In genomic region chr7:89998624-89999006, GRCm38 (mm10) we compare ENCODE assay signal across 8 mouse cellular contexts. TPM values are rescaled to one million over a fixed set of nuclear protein-coding genes. Genes with fewer than 3 reads are reported as not detected.
A peak's percentile ranks its signal among the peaks of the same experiment; 100 is the strongest.
DNase-seq lines count a peak whose midpoint lies in the region; ATAC-seq lines count a peak whose summit lies in the region.

No protein-coding gene starts in this region.

- WGBS in kidney, embryonic 16.5 days: 81% methylated on average over 2 of the region's 2 CpGs
- WGBS in forebrain, embryonic 15.5 days: 80% methylated on average over 2 of the region's 2 CpGs
- WGBS in midbrain, embryonic 14.5 days: 77% methylated on average over 2 of the region's 2 CpGs

- H3K9ac ChIP-seq in kidney, embryonic 16.5 days (replicated peaks; ENCODE audit: low read length): no peak overlapping the region
- H3K9ac ChIP-seq in forebrain, embryonic 15.5 days (replicated peaks): no peak overlapping the region
- no peak overlapping the region for H3K9ac ChIP-seq in midbrain, embryonic 14.5 days (replicated peaks; ENCODE audit: low read length)

- H3K36me3 ChIP-seq in kidney, embryonic 16.5 days (ENCODE audit: insufficient read depth, low read length): no peaks in the 10 kb centered on the region
- H3K36me3 ChIP-seq in forebrain, embryonic 15.5 days: no peaks in the 10 kb centered on the region
- H3K36me3 ChIP-seq in midbrain, embryonic 14.5 days (ENCODE audit: control insufficient read depth, insufficient read depth, low read length): no peaks in the 10 kb centered on the region

- 0 out of 2 replicates have a peak, but pooled peaks have one; percentile 69 for ATAC-seq in kidney, embryonic 16.5 days (ENCODE audit: low FRiP score, low TSS enrichment)
- peak; percentile 66; the same call in 1 of the 2 replicates for ATAC-seq in forebrain, embryonic 15.5 days (replicated peaks)
- ATAC-seq in midbrain, embryonic 14.5 days (ENCODE audit: low FRiP score, low TSS enrichment): peak; percentile 61; the same call in 1 of the 2 replicates

- H3K4me1 ChIP-seq in kidney, embryonic 16.5 days (ENCODE audit: insufficient read depth, low read length): 0 out of 2 replicates have a peak, but pooled peaks cover 3% of the 10 kb centered on the region
- H3K4me1 ChIP-seq in forebrain, embryonic 15.5 days: peaks cover 5% of the 10 kb centered on the region
- H3K4me1 ChIP-seq in midbrain, embryonic 14.5 days (ENCODE audit: control insufficient read depth, insufficient read depth, low read length): no peaks in the 10 kb centered on the region

- no peak for DNase-seq in kidney, postnatal 14 days
- DNase-seq in NIH3T3 (ENCODE audit: low read depth): peak; percentile 27
- peak; percentile 52 for DNase-seq in midbrain, embryonic 14.5 days
- DNase-seq in adrenal gland, adult 2 months: no peak
- DNase-seq in thymus, postnatal 0 days (ENCODE audit: low spot score): no peak
- no peak for DNase-seq in layer of hippocampus, adult 9-10 months (ENCODE audit: low spot score)

- no peak overlapping the region for H3K27ac ChIP-seq in kidney, embryonic 16.5 days (ENCODE audit: low read length)
- no peak overlapping the region for H3K27ac ChIP-seq in forebrain, embryonic 15.5 days (replicated peaks)
- 0 out of 2 replicates have a peak overlapping the region, but pooled peaks have one; percentile 3 for H3K27ac ChIP-seq in midbrain, embryonic 14.5 days (replicated peaks; ENCODE audit: low read depth, low read length)

- H3K4me2 ChIP-seq in kidney, embryonic 16.5 days (replicated peaks; ENCODE audit: low read depth, low read length): no peak overlapping the region
- peak overlapping the region; percentile 28; the same call in 1 of the 2 replicates for H3K4me2 ChIP-seq in forebrain, embryonic 15.5 days (replicated peaks)
- H3K4me2 ChIP-seq in midbrain, embryonic 14.5 days (ENCODE audit: low read length): peak overlapping the region; percentile 40

- H3K4me3 ChIP-seq in kidney, embryonic 16.5 days (ENCODE audit: low read length): no peak overlapping the region
- H3K4me3 ChIP-seq in forebrain, embryonic 15.5 days: no peak overlapping the region
- no peak overlapping the region for H3K4me3 ChIP-seq in midbrain, embryonic 14.5 days (replicated peaks; ENCODE audit: low read depth, low read length)

- H3K27me3 ChIP-seq in kidney, embryonic 16.5 days (ENCODE audit: insufficient read depth, low read length): no peaks in the 10 kb centered on the region
- H3K27me3 ChIP-seq in forebrain, embryonic 15.5 days: no peaks in the 10 kb centered on the region
- H3K27me3 ChIP-seq in midbrain, embryonic 14.5 days (ENCODE audit: control insufficient read depth, insufficient read depth, low read length): no peaks in the 10 kb centered on the region

- no peaks in the 10 kb centered on the region for H3K9me3 ChIP-seq in kidney, embryonic 16.5 days (ENCODE audit: low read length)
- no peaks in the 10 kb centered on the region for H3K9me3 ChIP-seq in forebrain, embryonic 15.5 days
- no peaks in the 10 kb centered on the region for H3K9me3 ChIP-seq in midbrain, embryonic 14.5 days (ENCODE audit: control insufficient read depth, low read length)

RNA-seq across cellular contexts. Expression of gene Eed, which starts 17.8 kb away (rescaled TPM):
- polyA plus RNA-seq in kidney, embryonic 16.5 days (2015; fragmentation: Nextera tagmentation; extraction: Ambion mirVana): 68.3 and 76.6 TPM in 2 replicates
- polyA plus RNA-seq in forebrain, embryonic 15.5 days (2015; fragmentation: Nextera tagmentation; extraction: Ambion mirVana): 41.5 and 44.0 TPM in 2 replicates
- 29.2 and 32.9 TPM in 2 replicates for polyA plus RNA-seq in midbrain, embryonic 14.5 days (2014; fragmentation: Nextera tagmentation; extraction: Ambion mirVana)
- total RNA-seq in adrenal gland, adult 2 months (2021): 10 to 100 TPM; 49.3 to 71.0 TPM
- polyA plus RNA-seq in adrenal gland, adult 2 months (2012; rRNA removed): 5.7 and 10.6 TPM in 2 replicates
- 70.3 and 75.3 TPM in 2 replicates for polyA plus RNA-seq in thymus, postnatal 0 days (2015; fragmentation: Nextera tagmentation; extraction: Ambion mirVana)

RNA-seq across cellular contexts. Expression of gene Hikeshi, which starts 57.6 kb away (rescaled TPM):
- polyA plus RNA-seq in kidney, embryonic 16.5 days (2015; fragmentation: Nextera tagmentation; extraction: Ambion mirVana): 131 and 138 TPM in 2 replicates
- 150 and 158 TPM in 2 replicates for polyA plus RNA-seq in forebrain, embryonic 15.5 days (2015; fragmentation: Nextera tagmentation; extraction: Ambion mirVana)
- 134 and 154 TPM in 2 replicates for polyA plus RNA-seq in midbrain, embryonic 14.5 days (2014; fragmentation: Nextera tagmentation; extraction: Ambion mirVana)
- total RNA-seq in adrenal gland, adult 2 months (2021): 10 to 100 TPM; 84.6 to 85.3 TPM
- polyA plus RNA-seq in adrenal gland, adult 2 months (2012; rRNA removed): 36.6 and 69.6 TPM in 2 replicates
- 152 and 183 TPM in 2 replicates for polyA plus RNA-seq in thymus, postnatal 0 days (2015; fragmentation: Nextera tagmentation; extraction: Ambion mirVana)

Comparison
In these comparisons a context has a peak if more than half of its experiments do, and no peak if none do; other contexts are left out.
1. DNase-seq: peak in NIH3T3 (single experiment) and midbrain, embryonic 14.5 days (single experiment); none in kidney, postnatal 14 days (single experiment), adrenal gland, adult 2 months (single experiment), thymus, postnatal 0 days (single experiment) and layer of hippocampus, adult 9-10 months (single experiment).
2. Peak in every context shown above with its lines, with median percentiles within 50 percentile points of each other: ATAC-seq.